Mouse (Mus musculus): ENCODE results near the gene Tpr.

Gene Tpr

DNA sequence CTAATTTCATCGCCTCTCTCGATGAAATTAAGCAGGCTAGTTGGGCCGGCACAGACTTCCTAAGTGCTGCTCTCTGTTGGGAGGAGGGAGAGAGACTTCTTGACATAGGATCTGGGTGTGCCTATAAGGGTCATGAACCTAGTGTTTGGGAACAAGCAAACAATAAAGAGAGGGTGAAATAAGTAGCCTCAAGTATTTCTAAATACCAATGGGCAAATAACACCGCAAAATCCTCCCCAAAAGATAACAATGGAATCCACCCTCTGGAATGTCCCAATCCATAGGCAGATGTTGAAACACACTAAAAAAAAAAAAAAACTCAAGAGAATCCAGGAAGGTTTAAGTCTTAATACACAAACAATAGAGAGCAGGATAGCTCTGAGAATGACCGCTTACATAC lies 70.4 kb downstream of the Tpr start:
- no peak for DNase-seq (ENCODE audit: low spot score in 2 of 2)

DNA sequence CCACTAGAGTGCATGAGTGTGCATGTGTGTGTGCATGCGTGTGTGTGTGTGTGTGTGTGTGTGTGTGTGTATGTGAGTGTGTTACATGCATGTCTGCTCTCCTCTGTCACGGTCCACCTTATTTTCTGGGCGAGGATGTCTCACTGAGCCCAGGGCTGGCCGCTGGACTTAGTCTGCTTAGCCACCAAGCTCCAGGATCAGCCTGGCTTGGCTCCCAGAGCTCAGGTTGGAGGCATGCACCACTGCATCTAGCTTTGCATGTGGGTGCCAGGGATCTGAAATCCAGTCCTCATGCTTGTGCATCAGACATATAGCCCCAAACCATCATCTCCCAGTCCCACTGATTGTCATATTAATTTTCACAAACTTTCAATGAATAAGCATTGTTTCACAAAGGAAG lies 71.1 kb downstream of the Tpr start:
- DNase-seq (ENCODE audit: low spot score in 2 of 2): no peak

DNA sequence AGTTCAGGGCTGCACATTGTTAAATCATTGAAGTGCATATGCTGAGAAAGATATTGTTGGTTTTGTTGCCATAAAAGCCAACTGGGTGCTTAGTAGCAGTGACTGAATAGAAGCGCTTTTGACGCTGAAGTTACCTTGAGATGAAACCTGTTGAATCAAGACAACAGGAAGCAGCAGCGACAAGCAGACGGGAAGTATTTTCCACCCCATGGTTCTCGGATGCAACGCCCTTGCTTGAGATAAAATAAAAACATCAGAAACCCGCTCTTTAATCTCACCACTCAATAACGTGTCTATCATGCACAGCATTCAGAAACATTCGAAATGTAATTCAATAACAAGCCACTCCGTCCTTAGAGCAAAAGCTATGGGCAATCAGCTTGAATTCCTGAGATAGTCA lies 72.7 kb downstream of the Tpr start:
- no peak for DNase-seq (ENCODE audit: low spot score in 2 of 2)

GRCm38 (mm10) chr1:150466132-150466531 lies 73.5 kb downstream of the Tpr start, which contains the start of gene Prg4:
Prg4 (minus strand) TSS chr1:150466165.
- no peak for DNase-seq (ENCODE audit: low spot score in 2 of 2)

GRCm38 (mm10) chr1:150469992-150470391 lies 77.4 kb downstream of the Tpr start:
- DNase-seq (ENCODE audit: low spot score in 2 of 2): no peak

GRCm38 (mm10) chr1:150472525-150472924 lies 79.9 kb downstream of the Tpr start:
- no peak for DNase-seq (ENCODE audit: low spot score in 2 of 2)

DNA sequence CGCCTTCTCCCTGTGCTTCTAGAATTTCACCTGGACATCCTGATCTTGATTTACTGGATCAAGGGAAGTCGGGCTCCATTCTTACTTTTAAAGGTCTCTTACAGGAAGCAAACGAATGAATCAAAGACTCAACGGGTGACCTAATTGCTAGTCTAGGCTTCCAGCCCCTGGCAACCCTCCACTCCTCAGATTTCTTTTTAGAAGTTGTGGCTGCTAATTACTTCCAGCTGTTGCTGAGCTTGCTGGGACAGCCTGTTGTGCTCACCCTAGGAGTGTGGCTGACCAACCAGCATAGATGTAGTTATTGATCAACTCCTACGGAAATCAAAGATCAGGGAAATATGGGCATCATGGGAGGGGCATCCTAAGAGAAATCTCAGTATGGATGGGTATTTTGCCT lies 88.0 kb downstream of the Tpr start:
- DNase-seq (ENCODE audit: low spot score in 2 of 2): no peak

- DNase-seq (ENCODE audit: low spot score in 2 of 2): no peak
Observed at GRCm38 (mm10) chr1:150489148-150489547, 96.5 kb downstream of the Tpr start.

DNA sequence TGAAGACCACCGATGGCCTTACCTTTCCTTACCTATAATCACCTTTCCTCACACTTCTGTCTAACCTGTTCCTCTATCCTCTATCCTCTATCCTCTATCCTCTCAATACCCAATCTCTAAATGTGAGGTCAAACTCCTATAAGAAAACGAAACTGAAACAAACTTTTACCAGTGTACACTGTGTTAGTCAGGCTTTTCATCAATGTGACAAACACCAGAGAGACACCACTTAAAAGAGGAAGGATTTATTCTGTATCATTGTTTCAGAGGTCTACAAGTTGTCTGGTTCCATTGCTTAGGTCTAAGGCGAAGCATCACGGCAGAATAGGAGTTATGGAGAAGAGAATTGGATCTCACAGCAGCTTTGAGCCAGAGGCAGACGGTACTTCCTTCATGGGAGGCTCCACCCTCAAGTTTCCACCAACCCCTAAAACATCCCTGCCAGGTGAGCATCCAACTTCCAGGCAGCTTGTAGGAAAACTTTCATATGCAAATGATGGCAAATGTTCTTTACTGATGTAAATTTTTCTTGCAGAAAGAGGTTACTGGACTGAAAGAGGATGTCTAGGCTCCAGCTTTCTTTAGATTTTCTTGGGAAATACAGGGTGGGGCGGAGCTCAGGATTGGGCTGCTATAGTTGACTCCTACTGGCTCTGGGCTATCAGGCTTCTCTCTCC lies 104.1 kb downstream of the Tpr start:
- no peak for DNase-seq (ENCODE audit: low spot score in 2 of 2)

GRCm38 (mm10) chr1:150497690-150498089 lies 105.1 kb downstream of the Tpr start:
- no peak for DNase-seq (ENCODE audit: low spot score in 2 of 2)

DNA sequence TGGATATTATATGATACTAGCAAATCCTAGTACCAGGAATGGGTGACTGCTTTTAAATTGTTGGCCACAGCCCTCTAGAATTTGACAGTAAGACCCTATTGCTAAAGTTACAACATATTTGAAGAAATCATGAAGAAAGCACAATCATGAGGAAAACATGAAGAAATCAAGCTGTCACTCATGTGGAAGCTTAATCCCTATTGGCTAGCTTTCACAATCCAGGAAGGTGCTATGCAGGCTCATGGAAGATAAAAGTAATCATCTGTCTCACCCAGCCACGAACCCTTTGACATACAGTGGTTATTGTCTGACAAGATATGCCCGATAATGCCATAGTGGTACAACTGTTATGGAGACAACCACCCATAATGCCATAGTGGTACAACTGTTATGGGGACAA lies 105.5 kb downstream of the Tpr start:
- DNase-seq (ENCODE audit: low spot score in 2 of 2): no peak

All from natural killer cell, adult 2 months (primary cell).